Mouse (Mus musculus) lung, embryonic 14.5 days (tissue): ENCODE results near the gene Polh. TPM values are rescaled to one million over a fixed set of nuclear protein-coding genes. Genes with fewer than 3 reads are reported as not detected.

Source experiments
- ATAC-seq: fragments of 200-750 bp; cut with Nextera tagmentation; 2 replicates; pipeline ENCODE4 v1.8.0; 2017; ENCODE audit warnings: mild to moderate bottlenecking, moderate TSS enrichment, moderate library complexity; ENCODE audit not compliant: insufficient read depth
- DNase-seq: peaks from one replicate; pipeline ENCODE4 v3.0.0-alpha.2; 2015
- H3K27ac ChIP-seq: fragments of 300-500 bp; sonication (generic); 2 replicates; pipeline ENCODE4 v1.5.1; 2014; ENCODE audit warnings: low read depth, mild to moderate bottlenecking, moderate library complexity
- H3K27me3 ChIP-seq: fragments of 300-500 bp; sonication (generic); 2 replicates; pipeline ENCODE4 v1.6.1; 2014; ENCODE audit warnings: low read length, control low read depth; ENCODE audit not compliant: insufficient read depth
- H3K36me3 ChIP-seq: fragments of 300-500 bp; sonication (generic); 2 replicates; pipeline ENCODE4 v1.6.1; 2014; ENCODE audit warnings: control low read depth; ENCODE audit not compliant: insufficient read depth
- H3K4me1 ChIP-seq: fragments of 300-500 bp; sonication (generic); 2 replicates; pipeline ENCODE4 v1.6.1; 2014; ENCODE audit warnings: antibody characterized with exemption, control low read depth; ENCODE audit not compliant: insufficient read depth
- H3K4me2 ChIP-seq: fragments of 300-500 bp; sonication (generic); 2 replicates; pipeline ENCODE4 v1.6.1; 2014; ENCODE audit warnings: mild to moderate bottlenecking
- H3K4me3 ChIP-seq: fragments of 300-500 bp; sonication (generic); 2 replicates; pipeline ENCODE4 v1.5.1; 2014; ENCODE audit warnings: low read depth, low read length
- H3K9ac ChIP-seq: fragments of 300-500 bp; sonication (generic); 2 replicates; pipeline ENCODE4 v1.6.1; 2014
- H3K9me3 ChIP-seq: fragments of 300-500 bp; sonication (generic); 2 replicates; pipeline ENCODE4 v1.6.1; 2016; ENCODE audit warnings: low read depth, low read length, control low read depth
- CTCF ChIP-seq: IDR thresholded peaks from 2 replicates; pipeline ENCODE4 v1.5.1; 2016; ENCODE audit warnings: antibody characterized with exemption, low read depth
- WGBS: fragments of 180-500 bp; shearing (Covaris S2); extraction: QIAGEN DNeasy Blood & Tissue Kit; methylation state at CpG from one replicate; pipeline ENCODE4 v1.1.7; 2014; 5-methylcytosine and 5-hydroxymethylcytosine counted together
- polyA plus RNA-seq: library from polyadenylated mRNA; unstranded; fragments of >200 nt; fragmentation: Nextera tagmentation; extraction: Ambion mirVana; gene quantifications from 2 replicates; pipeline ENCODE4 v1.2.1, GENCODE M21; 2014

The Polh gene
- polyA plus RNA-seq, 1 experiment from 2014 or later = 19.6 TPM

GRCm38 (mm10) chr17:46242274-46242673, 39.8 kb upstream of the Polh start:
- peaks cover 6% of the 10 kb centered on the region; the same call in 1 of the 2 replicates for H3K4me1 ChIP-seq
- H3K27ac ChIP-seq = no peak overlapping the region

GRCm38 (mm10) chr17:46241471-46241870, 39.0 kb upstream of the Polh start:
- no peak overlapping the region for H3K27ac ChIP-seq
- H3K27me3 ChIP-seq = no peaks in the 10 kb centered on the region
- H3K9me3 ChIP-seq = no peaks in the 10 kb centered on the region
- ATAC-seq (no peak), DNase-seq (no peak)
- TF ChIP-seq CTCF = no peak
- H3K4me2 ChIP-seq = no peak overlapping the region
- WGBS = 62% methylated on average over 11 of the region's 11 CpGs
- no peaks in the 10 kb centered on the region for H3K4me1 ChIP-seq
- no peak overlapping the region for H3K4me3 ChIP-seq
- no peak overlapping the region for H3K9ac ChIP-seq
- H3K36me3 ChIP-seq = peaks cover 96% of the 10 kb centered on the region

More at GRCm38 (mm10) chr17:46242274-46242673, 39.8 kb upstream of the Polh start:
- no peak for TF ChIP-seq CTCF
- DNase-seq (no peak), ATAC-seq (no peak)
- Histone ChIP-seq H3K4me2 (no peak overlapping the region), H3K9me3 (no peaks in the 10 kb centered on the region), H3K4me3 (no peak overlapping the region), H3K9ac (no peak overlapping the region), H3K36me3 (peaks cover 93% of the 10 kb centered on the region), H3K27me3 (no peaks in the 10 kb centered on the region)
- 80% methylated on average over 13 of the region's 13 CpGs for WGBS

GRCm38 (mm10) chr17:46239516-46240114, 37.2 kb upstream of the Polh start:
- no peak overlapping the region for H3K27ac ChIP-seq
- no peak overlapping the region for H3K9ac ChIP-seq
- DNase-seq (no peak), ATAC-seq (no peak)
- no peaks in the 10 kb centered on the region for H3K27me3 ChIP-seq
- H3K9me3 ChIP-seq = no peaks in the 10 kb centered on the region
- peaks cover 88% of the 10 kb centered on the region for H3K36me3 ChIP-seq
- no peak for TF ChIP-seq CTCF
- H3K4me3 ChIP-seq = no peak overlapping the region
- H3K4me1 ChIP-seq = no peaks in the 10 kb centered on the region
- 77% methylated on average over 15 of the region's 15 CpGs for WGBS
- H3K4me2 ChIP-seq = no peak overlapping the region

- ATAC-seq = no peak
- no peaks in the 10 kb centered on the region for H3K4me1 ChIP-seq
- no peaks in the 10 kb centered on the region for H3K27me3 ChIP-seq
- H3K27ac ChIP-seq = no peak overlapping the region
- H3K4me3 ChIP-seq = no peak overlapping the region
- H3K4me2 ChIP-seq = no peak overlapping the region
- 76% methylated on average over 5 of the region's 5 CpGs for WGBS
- H3K9ac ChIP-seq = no peak overlapping the region
- DNase-seq = no peak
- peaks cover 88% of the 10 kb centered on the region for H3K36me3 ChIP-seq
- no peak for TF ChIP-seq CTCF
- H3K9me3 ChIP-seq = no peaks in the 10 kb centered on the region
Measured at GRCm38 (mm10) chr17:46237480-46237879, 35.0 kb upstream of the Polh start.

- H3K36me3 ChIP-seq = peaks cover 84% of the 10 kb centered on the region
- no peaks in the 10 kb centered on the region for H3K27me3 ChIP-seq
- DNase-seq (no peak), ATAC-seq (no peak)
- 93% methylated on average over 6 of the region's 6 CpGs for WGBS
- H3K9ac ChIP-seq = no peak overlapping the region
- H3K4me3 ChIP-seq = no peak overlapping the region
- no peak overlapping the region for H3K4me2 ChIP-seq
- H3K4me1 ChIP-seq = no peaks in the 10 kb centered on the region
- H3K27ac ChIP-seq = no peak overlapping the region
- H3K9me3 ChIP-seq = no peaks in the 10 kb centered on the region
- no peak for TF ChIP-seq CTCF
Measured at GRCm38 (mm10) chr17:46237079-46237478, 34.6 kb upstream of the Polh start.

- H3K9ac ChIP-seq = no peak overlapping the region
- peaks cover 81% of the 10 kb centered on the region for H3K36me3 ChIP-seq
- 72% methylated on average over 1 of the region's 1 CpGs for WGBS
- H3K9me3 ChIP-seq = no peaks in the 10 kb centered on the region
- TF ChIP-seq CTCF = no peak
- no peaks in the 10 kb centered on the region for H3K4me1 ChIP-seq
- H3K27ac ChIP-seq = no peak overlapping the region
- no peak overlapping the region for H3K4me2 ChIP-seq
- no peak for DNase-seq
- ATAC-seq = no peak
- no peak overlapping the region for H3K4me3 ChIP-seq
- H3K27me3 ChIP-seq = no peaks in the 10 kb centered on the region
Measured at GRCm38 (mm10) chr17:46236067-46236466, 33.6 kb upstream of the Polh start.

GRCm38 (mm10) chr17:46227576-46227975, 25.1 kb upstream of the Polh start:
- Histone ChIP-seq H3K4me1 (no peaks in the 10 kb centered on the region), H3K4me2 (no peak overlapping the region), H3K27me3 (no peaks in the 10 kb centered on the region), H3K9me3 (no peaks in the 10 kb centered on the region), H3K9ac (no peak overlapping the region), H3K27ac (no peak overlapping the region), H3K36me3 (peaks cover 92% of the 10 kb centered on the region), H3K4me3 (no peak overlapping the region)
- TF ChIP-seq CTCF = no peak
- WGBS = 89% methylated on average over 7 of the region's 7 CpGs
- ATAC-seq (no peak), DNase-seq (no peak)
